Mouse (Mus musculus): ENCODE measurements around the gene Gabbr2. TPM values are rescaled to one million over a fixed set of nuclear protein-coding genes. Genes with fewer than 3 reads are reported as not detected.
A peak's percentile ranks its signal among the peaks of the same experiment; 100 is the strongest.

Gene Gabbr2
- total RNA-seq, 2 experiments from 2014 or later: 1.6 to 1.7 TPM

- DNase-seq: no peak
Observed at GRCm38 (mm10) chr4:46758340-46759041, 233.2 kb downstream of the Gabbr2 start.

DNA sequence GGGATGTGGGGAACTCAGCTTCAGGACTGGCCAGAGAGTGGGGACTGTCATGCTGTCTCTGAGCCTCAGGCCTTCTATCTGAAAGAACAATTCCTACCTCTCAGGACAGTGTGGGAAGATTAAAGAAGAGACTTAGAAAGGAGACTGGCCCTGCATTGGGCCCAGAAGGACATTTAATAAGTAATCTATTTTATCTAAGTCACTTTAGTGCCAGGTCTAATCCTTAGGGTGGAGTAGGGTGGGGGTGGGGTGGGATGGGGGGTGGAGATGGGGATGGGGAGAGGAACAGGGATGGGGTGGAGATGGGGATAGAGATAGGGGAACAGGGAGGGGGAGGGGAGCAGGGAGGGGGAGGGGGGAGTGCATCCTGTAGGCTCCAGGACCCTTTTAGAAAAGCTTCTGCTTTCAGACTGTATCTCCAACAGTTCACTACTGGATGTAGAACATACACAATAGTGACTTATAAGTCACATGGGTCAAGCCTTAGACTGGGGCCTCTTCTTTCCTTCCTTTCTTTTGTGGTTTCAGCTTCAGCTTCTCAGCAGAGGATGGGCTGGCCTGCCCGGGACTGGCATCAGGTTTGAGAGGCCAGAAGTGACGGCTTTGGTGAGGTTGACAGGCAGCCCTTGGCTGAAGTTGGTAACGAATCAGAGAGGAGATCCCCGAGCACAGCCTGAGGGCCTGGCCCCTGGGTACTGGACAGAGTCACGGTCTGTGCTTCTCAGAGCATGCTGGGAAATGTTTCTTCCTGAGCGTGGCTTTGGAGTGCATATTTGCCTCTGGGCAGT is 237.1 kb downstream of the Gabbr2 start:
- no peak for DNase-seq

GRCm38 (mm10) chr4:46752306-46752705 is 239.4 kb downstream of the Gabbr2 start:
- no peak for DNase-seq

DNA sequence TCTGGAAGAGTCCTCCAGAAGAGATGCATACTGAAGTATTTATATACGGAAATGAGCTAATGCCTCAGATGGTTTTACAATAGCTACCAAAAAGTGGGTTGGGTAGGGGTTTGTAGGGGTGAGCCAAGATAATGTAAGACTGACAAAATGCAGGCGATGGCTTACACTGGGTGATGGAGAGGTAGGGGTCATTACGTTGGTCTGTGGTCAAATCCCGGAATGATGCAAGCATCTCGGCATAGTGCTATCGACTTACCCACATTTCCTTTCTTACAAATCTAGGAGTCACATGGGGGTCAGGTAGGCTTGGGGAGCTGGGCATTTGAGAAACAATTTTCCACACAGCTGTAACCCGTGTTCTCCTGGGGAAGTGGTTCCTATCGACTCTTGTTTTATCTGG is 242.7 kb downstream of the Gabbr2 start:
- DNase-seq: no peak

DNA sequence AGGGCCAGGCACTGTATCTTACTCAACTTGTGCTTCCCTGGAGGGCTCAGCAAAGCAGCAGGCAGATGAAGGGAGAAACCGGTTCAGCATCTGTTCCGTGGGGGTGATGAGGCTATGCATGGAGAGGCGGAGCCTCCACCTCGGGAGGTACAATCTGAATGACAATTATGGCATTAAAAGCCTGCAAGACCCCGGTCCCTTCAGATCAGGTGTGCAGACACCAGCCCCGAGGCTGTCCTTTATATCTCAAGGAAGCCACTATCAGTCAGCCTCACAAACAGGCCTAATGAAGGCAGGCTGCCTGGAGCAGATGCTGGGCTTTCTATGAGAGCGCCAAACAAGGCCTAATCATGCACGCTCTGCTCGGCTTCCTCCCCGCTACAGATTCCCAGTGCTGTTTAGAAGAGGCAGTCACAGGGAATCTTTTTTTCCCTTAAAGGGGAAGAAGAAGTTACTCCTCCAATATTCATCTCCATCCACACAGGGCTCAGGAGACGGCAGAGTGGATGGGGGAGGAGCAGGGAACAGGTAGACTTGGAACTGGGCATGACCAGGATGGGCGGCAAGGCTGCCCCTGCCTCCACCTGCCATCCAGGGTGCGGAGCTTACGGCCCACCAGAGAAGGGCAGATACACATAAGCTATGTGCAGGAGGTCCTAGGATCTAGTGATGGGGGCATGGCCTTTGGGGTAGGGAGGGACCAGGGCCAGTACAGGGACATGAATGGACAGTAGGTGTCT is 244.5 kb downstream of the Gabbr2 start:
- no peak for DNase-seq

DNA sequence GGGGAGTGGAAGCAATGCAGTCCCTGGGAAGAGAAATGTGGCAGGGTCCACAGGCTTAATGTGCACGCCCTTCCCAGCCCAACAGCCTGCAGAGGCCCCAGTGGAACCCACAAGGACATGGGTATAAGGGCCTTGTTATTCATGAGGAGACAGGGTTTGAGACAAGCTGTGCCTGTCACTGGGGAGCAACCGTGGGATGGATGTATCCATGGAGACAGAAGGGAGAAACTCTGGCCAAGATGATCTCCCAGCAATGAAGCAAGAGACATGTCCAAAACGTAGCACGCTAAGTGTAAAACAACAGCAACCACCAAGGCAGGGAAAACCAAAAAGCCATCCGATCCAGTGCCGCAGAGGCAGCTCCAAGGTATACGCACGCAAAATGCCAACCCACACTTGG is 246.1 kb downstream of the Gabbr2 start:
- DNase-seq: no peak

- no peak for DNase-seq
Observed at GRCm38 (mm10) chr4:46744583-46745155, 247.0 kb downstream of the Gabbr2 start.

GRCm38 (mm10) chr4:46742601-46743000 is 249.1 kb downstream of the Gabbr2 start:
- DNase-seq: no peak

GRCm38 (mm10) chr4:46736910-46737511 is 254.7 kb downstream of the Gabbr2 start:
- peak; percentile 9 for DNase-seq

GRCm38 (mm10) chr4:46734906-46735305 is 256.8 kb downstream of the Gabbr2 start:
- no peak for DNase-seq

DNA sequence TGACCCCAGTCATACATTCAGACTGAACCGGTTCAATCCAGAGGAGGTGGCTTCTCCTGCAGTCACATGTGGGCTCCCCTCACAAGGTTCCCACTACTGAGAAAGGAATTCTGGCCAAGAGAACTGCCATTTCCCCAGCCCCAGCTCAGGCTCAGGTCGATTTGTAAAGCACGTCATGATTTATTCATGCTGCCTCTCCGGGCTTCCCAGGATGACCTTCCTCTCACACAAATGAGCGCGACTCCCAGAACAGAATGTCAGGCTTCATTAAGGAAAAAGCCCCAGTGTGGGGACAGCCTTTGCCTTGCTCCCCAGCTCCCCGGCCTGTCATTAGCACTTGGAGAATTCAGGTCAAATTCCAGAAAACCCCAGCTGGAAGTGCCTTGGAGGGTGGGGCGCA is 260.1 kb downstream of the Gabbr2 start:
- DNase-seq: no peak

GRCm38 (mm10) chr4:46729306-46730042 is 262.2 kb downstream of the Gabbr2 start:
- DNase-seq: no peak

DNA sequence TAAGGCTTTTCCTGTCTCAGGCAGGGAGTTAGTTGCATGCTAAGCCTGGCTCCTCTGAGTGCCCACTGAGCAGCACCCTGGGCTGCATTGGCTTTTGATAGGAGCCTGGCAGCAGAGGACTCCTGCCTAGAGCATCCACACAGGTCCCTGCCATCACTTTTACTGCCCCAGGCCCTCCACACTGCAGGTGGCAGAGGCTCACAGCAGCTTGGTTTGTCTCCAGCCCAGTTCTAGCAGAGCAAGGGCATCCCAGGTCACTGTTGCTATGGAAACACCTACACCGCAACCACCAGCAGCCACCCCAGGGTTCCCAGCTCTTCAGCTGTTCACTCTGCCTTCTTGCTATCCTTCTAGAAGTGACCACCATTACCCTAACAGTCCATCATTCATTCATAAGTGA is 263.4 kb downstream of the Gabbr2 start:
- DNase-seq: peak; percentile 13

GRCm38 (mm10) chr4:46727153-46727552 is 264.5 kb downstream of the Gabbr2 start:
- no peak for DNase-seq

DNA sequence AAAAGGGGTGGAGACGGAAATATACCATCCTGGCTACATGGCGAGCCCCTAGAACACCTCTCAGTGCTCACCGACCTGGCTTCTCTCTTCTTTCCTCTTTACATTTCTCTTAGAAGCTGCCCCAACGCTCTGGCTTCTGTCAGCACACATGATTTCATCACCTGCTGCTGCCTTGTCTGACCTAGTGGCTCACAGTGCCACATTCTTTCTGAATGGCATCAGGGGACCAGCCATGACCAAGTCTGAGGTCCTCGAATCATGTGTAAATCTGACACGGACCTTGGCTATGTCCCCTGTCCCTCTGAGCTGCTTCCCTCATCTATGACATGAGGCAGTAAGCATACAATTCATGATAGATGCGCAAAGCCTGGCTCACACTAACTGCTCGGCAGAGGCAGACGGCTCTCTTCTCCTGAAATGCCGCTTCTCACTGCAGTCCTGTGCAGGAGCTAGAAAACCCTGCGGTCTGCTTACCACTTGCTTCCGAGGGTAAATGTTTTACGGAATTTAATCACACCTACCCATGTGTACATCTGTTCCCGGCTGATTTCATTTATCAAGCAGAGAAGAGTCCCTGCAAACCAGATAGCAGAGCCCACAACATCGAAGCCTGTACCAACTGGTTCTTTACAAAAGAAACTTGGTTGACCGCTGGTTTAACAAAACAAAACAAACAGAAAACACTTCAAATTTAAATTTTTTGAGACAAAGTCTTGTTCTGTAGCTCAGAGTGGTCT is 270.7 kb downstream of the Gabbr2 start:
- no peak for DNase-seq

GRCm38 (mm10) chr4:46720070-46720469 is 271.6 kb downstream of the Gabbr2 start:
- DNase-seq: no peak

- no peak for DNase-seq
Observed at GRCm38 (mm10) chr4:46718624-46719023, 273.0 kb downstream of the Gabbr2 start.

DNA sequence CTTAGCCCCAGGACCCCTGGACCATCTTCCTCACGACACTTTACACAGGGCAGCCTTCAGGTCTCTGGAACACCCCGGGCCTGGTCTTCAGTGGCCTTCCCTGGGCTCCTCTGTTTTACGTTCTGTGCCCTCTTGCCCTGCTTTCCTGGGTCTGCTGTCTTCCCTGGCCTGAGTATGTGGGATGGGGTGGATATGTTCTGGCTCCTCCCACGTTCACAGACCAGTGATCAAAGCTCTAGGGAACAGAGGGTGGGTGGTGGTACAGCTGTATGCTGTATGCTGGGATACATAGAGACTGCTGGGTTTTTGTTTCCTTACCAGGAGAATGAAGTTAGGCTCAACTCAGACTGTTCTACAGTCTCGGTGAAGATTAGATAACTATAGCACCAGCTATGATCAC is 274.5 kb downstream of the Gabbr2 start:
- DNase-seq: no peak

GRCm38 (mm10) chr4:46716361-46716760 is 275.3 kb downstream of the Gabbr2 start:
- no peak for DNase-seq

DNA sequence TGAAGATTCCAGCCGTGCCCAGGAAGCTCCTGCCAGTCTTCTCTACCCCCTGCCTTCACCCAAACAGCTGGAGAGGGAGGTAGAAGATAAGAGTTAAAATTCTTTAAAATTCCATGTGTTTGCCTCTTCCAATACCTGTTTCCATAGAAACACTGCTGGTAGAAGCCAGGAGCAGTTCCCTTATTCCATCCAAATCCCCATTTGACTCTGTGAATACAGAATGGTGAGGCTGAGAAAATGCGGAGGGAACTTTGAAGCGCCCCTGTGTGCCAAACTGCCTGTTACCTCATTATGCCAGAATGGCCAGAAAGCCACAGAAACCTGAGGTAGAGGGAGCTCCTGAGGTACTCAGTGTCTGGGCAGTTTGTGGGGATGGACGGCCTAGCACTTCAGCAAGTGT is 281.1 kb downstream of the Gabbr2 start:
- no peak for DNase-seq

GRCm38 (mm10) chr4:46710018-46710417 is 281.7 kb downstream of the Gabbr2 start:
- DNase-seq: no peak
